Mouse (Mus musculus) cerebellum, postnatal 4 days (tissue): ENCODE data around the gene Ctnna3.
"Not testable (repeated sequence)": the region's sequence is repeated elsewhere in the genome, so short reads cannot be mapped to it uniquely, and the experiment has no call there.

ENCODE experiments used
- DNase-seq, 2 experiments: peaks; one replicate each; pipeline ENCODE4 v3.0.0; 2022; ENCODE audit warnings: low spot score in 2 of 2, mixed read lengths in 1 of 2

Gene Ctnna3

DNA sequence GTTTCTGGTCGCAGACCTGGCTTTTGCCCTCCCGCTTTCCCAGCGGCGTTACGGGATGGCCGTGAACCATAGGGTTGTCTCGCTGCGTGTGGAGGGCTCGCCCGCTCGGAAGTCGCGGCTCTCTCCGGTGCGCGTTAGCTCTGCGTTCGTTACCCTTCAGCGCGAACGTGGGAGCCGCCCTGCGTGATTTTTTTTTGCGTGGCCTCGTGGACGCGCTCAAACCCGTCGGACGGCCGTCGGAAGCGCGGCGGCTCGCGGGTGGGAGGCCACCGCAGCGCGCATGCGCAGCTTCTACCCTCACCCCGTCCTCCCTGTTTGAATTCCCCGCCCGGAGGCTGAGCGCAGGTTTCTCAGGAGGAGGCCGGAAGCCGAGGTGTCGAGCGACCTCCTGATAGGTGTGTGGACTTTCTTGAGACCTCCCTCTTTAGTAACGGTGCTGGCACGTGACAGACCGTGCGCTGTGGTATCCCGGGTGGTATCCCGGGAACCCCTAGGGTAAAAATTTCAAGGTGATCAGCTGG lies at the start of gene Ctnna3:
Gene Ctnna3, plus strand, starts transcription at position 314 of the 521 bp plus-strand sequence.
- peak; percentile 59 to 82 for DNase-seq

DNA sequence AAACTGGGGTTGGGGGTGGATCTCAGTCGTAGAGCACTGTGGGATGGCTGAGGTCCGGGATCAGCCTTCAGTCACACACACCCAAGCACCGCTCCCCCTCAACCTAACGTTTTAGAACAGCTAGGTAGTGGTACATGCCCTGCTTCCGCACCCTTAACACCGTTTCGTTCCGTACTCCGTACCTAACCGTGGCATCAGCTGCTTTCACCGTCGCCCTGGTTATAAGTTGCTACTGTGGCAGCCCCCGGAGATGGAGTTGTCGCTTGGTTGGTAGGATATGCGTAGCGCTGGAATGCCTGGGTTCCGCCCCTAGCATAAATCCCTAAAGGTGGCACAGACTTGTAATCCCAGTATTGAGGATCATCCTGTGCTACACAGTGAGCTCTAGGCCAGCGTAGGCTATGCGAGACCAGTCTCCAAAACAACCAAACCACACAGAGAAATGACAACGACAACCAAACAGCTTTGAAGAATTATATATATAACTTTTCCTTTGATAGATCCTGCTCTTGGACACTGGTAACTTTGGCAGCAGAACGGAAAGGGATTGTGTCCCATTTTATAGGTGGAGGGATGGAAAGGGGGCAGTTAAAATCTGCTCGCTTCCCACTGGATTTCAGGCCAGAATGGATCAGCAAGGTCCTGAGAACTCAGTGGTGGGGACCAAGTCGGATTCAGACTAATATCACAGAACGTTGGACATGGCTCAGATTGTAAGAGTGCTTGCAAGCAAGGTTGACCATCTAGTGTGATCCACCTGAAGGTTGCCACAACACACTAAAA lies 48.2 kb upstream of the Ctnna3 start, which contains the start of gene Sirt1:
Gene Sirt1, minus strand, starts transcription at position 207 of the 783 bp plus-strand sequence.
- no peak for DNase-seq

DNA sequence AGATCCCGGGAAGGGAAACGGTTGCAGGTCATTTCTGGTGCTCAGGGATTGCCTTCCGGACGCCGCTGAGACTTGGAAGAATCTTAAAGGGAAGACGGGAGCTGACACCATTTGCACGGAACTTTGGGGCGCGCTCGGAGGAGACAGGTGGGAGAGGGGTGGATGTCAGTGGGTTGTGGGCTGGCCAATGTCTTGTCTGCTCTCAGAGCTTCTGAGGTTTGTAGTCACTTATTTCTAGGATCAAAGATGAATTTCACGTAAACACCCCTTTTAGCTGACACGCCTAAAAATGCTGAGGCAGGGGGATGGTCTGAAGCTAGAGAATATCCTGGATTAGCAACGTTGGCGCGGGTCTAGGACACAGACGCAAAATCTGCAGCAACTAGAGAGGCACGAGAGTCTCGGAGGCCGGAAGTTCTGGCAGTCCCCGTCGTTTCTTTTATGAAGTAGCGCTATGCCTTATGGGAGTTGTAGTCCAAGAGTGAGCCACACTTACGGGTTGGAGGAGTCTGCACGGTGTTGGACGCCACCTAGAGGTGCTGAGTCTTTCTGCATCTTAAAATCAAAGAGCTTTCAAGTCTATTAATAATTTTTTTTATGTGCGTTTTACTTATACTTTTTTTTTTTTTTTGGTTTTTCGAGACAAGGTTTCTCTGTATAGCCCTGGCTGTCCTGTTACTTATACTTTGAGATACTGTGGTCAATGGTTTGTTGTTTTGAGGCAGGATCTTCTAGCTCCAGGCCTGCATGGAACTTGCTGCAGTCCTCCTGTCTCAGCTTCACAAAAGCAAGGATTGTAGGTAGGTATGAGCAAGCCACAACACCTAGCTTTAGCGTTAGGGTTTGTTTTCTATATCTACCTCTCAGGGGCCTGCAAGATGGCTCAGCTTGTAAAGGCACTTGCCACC lies 47.3 kb upstream of the Ctnna3 start, which contains the start of gene Dnajc12:
Gene Dnajc12, plus strand, starts transcription at position 72 of the 908 bp plus-strand sequence.
- DNase-seq, result peak; percentile 32 to 76

DNA sequence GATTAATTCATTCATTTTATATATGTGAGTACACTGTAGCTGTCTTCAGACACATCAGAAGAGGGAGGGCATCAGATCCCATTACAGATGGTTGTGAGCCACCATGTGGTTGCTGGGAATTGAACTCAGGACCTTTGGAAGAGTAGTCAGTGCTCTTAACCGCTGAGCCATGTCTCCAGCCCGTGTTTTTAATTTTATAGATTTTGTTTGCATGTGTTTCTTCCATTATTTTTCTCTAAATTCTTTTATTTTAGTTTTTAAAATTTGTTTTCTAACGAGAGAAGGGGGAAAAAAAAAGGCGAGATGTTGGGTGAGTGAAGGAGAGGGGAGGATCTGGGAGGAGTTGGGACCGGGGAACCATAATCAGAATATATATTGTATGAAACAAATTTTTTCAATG lies 44.0 kb upstream of the Ctnna3 start:
- DNase-seq, result not testable (repeated sequence)

GRCm38 (mm10) chr10:63386444-63386843 lies 43.5 kb upstream of the Ctnna3 start:
- DNase-seq, result peak; percentile 61 to 84

- DNase-seq, result no peak
Measured at GRCm38 (mm10) chr10:63386991-63387390, 42.9 kb upstream of the Ctnna3 start.

DNA sequence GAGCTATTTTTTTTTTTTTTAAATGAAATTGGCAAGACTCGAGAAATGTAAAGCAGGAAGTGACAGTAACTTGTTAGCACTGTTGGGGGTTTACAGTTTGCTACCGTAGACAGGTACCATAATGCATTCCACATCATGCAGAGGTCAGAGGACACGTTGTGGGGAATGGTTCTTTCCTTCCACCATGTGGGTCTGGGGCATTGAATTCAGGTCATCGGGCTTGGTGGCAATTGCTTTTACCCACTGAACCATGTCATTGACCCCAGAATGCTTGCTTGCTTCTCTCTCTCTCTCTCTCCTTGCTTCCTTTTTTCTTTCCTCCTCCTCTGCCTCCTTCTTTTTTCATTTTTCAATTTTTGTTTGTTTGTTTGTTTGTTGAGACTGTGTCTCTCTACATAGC lies 41.0 kb upstream of the Ctnna3 start:
- DNase-seq, result no peak

- DNase-seq, result no peak
Measured at GRCm38 (mm10) chr10:63396963-63397362, 32.9 kb upstream of the Ctnna3 start.

DNA sequence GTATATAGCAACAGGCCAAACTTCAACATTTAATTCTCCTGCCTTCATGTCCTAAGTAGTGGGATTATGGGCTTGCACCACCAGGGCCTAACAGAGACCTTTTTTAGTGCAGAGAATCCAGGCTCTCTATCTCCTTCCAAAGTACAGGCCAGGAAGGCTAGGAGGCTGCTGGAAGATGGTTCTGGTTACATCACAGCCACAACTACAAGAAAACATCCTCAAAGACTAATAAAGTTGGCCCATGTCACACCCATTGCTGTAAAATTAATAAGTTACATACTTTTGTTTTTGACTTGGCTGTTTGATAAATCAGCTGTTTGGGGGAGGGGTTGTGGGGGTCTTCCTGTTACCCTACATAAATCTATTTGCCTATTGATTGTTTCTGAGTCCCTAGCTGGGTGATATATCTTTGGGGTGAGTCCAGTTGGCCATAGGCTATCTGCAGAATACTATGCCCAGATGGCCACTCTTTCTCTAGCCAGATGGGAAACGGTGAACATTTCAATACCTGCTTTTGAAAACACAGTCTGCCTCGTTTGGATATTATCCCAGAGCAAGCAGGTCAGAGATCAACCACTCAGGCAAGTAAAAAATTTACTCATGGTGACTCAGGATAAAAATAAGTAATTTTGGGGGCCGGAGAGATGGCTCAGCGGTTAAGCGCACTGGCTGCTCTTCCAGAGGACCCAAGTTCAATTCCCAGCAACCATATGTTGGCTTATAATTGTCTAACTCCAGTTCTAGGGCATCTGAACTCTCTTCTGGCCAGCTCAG lies 27.0 kb upstream of the Ctnna3 start:
- no peak for DNase-seq

- no peak for DNase-seq
Measured at GRCm38 (mm10) chr10:63403636-63404035, 26.3 kb upstream of the Ctnna3 start.

DNA sequence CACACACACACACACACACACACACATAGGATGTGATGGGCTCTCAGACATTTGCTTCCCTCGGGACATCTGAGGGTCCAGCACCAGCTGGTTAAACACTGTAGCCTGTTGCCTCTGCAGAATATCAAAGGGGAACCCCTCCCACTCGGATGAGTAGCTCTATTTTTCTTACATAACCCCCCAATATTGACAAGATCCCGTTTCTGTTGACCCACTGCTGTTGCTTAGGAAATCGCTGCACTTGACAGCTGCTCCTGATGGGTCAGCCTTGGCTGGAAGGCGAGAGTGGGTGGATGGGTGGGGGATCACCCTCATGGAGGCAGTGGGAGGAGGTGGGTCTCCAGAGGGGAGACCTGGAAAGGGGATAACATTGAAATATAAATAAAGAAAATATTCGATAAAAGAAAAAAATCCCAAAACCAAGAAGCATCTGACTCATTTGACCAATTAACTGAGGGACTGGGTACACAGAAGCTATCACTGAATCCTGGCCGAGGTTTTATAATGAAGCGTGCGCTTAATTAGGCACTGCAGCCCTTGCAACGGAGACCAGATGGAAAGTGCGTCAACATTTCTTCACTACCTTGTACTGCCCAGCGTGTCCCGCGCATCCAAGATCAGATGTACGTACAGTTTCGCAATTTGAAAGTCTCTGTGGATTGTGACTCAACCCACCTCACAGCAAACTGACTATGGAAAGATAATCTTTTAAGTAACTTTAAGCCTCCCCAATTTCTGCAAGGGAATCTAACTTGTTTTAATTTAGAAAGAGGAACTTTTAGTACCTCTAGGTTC lies 19.5 kb upstream of the Ctnna3 start:
- no peak for DNase-seq

GRCm38 (mm10) chr10:63411674-63412073 lies 18.2 kb upstream of the Ctnna3 start:
- DNase-seq, result not testable (repeated sequence)

DNA sequence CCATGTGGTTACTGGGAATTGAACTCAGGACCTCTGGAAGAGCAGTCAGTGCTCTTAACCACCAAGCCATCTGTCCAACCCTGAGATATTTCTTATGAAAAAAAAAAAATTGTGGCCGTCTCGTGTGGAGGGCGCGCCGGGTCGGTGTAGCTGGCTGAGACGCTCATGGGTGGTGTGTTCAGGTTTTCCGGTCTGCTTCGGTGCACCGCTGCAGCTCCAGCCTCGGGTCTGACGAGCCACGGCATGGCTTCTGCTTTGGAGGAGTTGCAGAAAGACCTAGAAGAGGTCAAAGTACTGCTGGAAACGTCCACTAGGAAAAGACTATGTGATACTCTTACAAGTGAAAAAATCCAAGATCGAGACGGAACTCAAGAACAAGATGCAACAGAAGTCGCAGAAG lies 17.1 kb upstream of the Ctnna3 start:
- DNase-seq, result no peak

- no peak for DNase-seq
Measured at GRCm38 (mm10) chr10:63415287-63415686, 14.6 kb upstream of the Ctnna3 start.

GRCm38 (mm10) chr10:63415850-63416249 lies 14.0 kb upstream of the Ctnna3 start:
- DNase-seq, result no peak

DNA sequence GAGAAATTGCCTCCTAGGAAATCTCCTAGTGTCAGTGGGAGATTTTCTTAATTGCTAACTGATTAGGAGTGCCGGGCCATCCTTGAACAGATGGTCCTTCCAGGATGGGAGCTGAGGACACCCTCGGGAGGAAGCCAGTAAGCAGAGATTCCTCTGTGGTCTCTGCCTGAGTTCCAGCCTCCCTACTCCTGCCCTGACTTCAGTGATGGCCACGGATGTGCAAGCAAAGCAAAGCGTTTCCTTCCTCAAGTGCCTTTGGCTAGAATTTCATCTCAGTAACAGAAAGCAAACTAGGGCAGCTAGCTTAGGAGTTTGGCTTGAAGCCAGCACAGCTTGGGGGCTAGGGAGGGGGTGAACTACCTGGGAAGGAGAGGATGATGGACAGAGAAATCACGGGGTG lies 12.8 kb upstream of the Ctnna3 start:
- DNase-seq, result no peak

- DNase-seq, result peak in 1 of 2 experiments; percentile 50
Measured at GRCm38 (mm10) chr10:63421739-63422735, 7.9 kb upstream of the Ctnna3 start, which contains the start of gene Gm7075. Gene Gm7075 (minus strand): TSS chr10:63421789.

GRCm38 (mm10) chr10:63422736-63422992 lies 7.2 kb upstream of the Ctnna3 start:
- no peak for DNase-seq
